Comparison of ENCODE assay signal across 13 mouse cellular contexts in genomic region chr19:22823491-22823981, GRCm38 (mm10).
DNase-seq lines count a peak whose midpoint lies in the region; ATAC-seq lines count a peak whose summit lies in the region.
"Had no signal": no experiment of that assay in that cellular context is flagged by ENCODE, and none has a peak within 500 bp of the region (broad histone marks: within the 10 kb centered on the region; RNA-seq: fewer than 3 reads in every experiment).

No protein-coding gene starts in this region.

- H3K36me3 ChIP-seq in forebrain, embryonic 11.5 days (ENCODE audit: control insufficient read depth, insufficient read depth, low read length): no peaks in the 10 kb centered on the region
- no peaks in the 10 kb centered on the region for H3K36me3 ChIP-seq in midbrain, embryonic 13.5 days
- H3K36me3 ChIP-seq in heart, embryonic 11.5 days (ENCODE audit: control insufficient read depth, insufficient read depth, low read length): no peaks in the 10 kb centered on the region
- H3K36me3 ChIP-seq: stomach, embryonic 15.5 days had no signal

- 0 out of 2 replicates have a peak overlapping the region, but pooled peaks have one; percentile 7 for H3K27ac ChIP-seq in forebrain, embryonic 11.5 days (ENCODE audit: low read depth, low read length)
- no peak overlapping the region for H3K27ac ChIP-seq in midbrain, embryonic 13.5 days
- H3K27ac ChIP-seq in heart, embryonic 11.5 days (ENCODE audit: low read depth, low read length): no peak overlapping the region
- H3K27ac ChIP-seq: stomach, embryonic 15.5 days had no signal

- peak; percentile 88 for ATAC-seq in forebrain, embryonic 11.5 days (replicated peaks; ENCODE audit: low FRiP score)
- peak; percentile 81 for ATAC-seq in midbrain, embryonic 13.5 days
- ATAC-seq in frontal cortex, adult (ENCODE audit: low TSS enrichment): no peak
- no peak for ATAC-seq in activated CD4-positive, CD25-positive, alpha-beta regulatory T cell, adult 4 months
- no peak for ATAC-seq in heart, embryonic 11.5 days (replicated peaks; ENCODE audit: insufficient number of reproducible peaks, low FRiP score, low TSS enrichment)
- ATAC-seq: Patski had no signal

- DNase-seq in ES-CJ7 (ENCODE audit: low read depth, low spot score) (peak; percentile 81), ZHBTc4 (ENCODE audit: low read depth, low spot score) (peak; percentile 95)
- DNase-seq in forebrain, embryonic 11.5 days (ENCODE audit: low spot score): peak; percentile 70
- DNase-seq: adrenal gland, postnatal 25 days; kidney, postnatal 36 days; lung, adult 2 months; thymus, postnatal 14 days had no signal

- H3K4me3 ChIP-seq in forebrain, embryonic 11.5 days (ENCODE audit: low read depth, low read length): no peak overlapping the region
- no peak overlapping the region for H3K4me3 ChIP-seq in midbrain, embryonic 13.5 days (replicated peaks)
- no peak overlapping the region for H3K4me3 ChIP-seq in heart, embryonic 11.5 days (ENCODE audit: low read depth, low read length)
- H3K4me3 ChIP-seq: stomach, embryonic 15.5 days had no signal

- H3K4me1 ChIP-seq in forebrain, embryonic 11.5 days (replicated peaks; ENCODE audit: control insufficient read depth, insufficient read depth, low read length): peaks cover 7% of the 10 kb centered on the region; the same call in 1 of the 2 replicates
- H3K4me1 ChIP-seq in midbrain, embryonic 13.5 days (replicated peaks): peaks cover 22% of the 10 kb centered on the region
- no peaks in the 10 kb centered on the region for H3K4me1 ChIP-seq in heart, embryonic 11.5 days (ENCODE audit: control insufficient read depth, insufficient read depth, low read length)
- H3K4me1 ChIP-seq: stomach, embryonic 15.5 days had no signal

- H3K9ac ChIP-seq in forebrain, embryonic 11.5 days (ENCODE audit: low read length): no peak overlapping the region
- no peak overlapping the region for H3K9ac ChIP-seq in midbrain, embryonic 13.5 days (replicated peaks)
- no peak overlapping the region for H3K9ac ChIP-seq in heart, embryonic 11.5 days (ENCODE audit: low read depth, low read length)
- H3K9ac ChIP-seq: stomach, embryonic 15.5 days had no signal

- H3K4me2 ChIP-seq in forebrain, embryonic 11.5 days (ENCODE audit: low read depth, low read length, severe bottlenecking): 0 out of 2 replicates have a peak overlapping the region, but pooled peaks have one; percentile 18
- peak overlapping the region; percentile 20; the same call in 1 of the 2 replicates for H3K4me2 ChIP-seq in midbrain, embryonic 13.5 days (replicated peaks)
- H3K4me2 ChIP-seq in heart, embryonic 11.5 days: no peak overlapping the region
- H3K4me2 ChIP-seq: stomach, embryonic 15.5 days had no signal

- H3K27me3 ChIP-seq in forebrain, embryonic 11.5 days (ENCODE audit: control insufficient read depth, insufficient read depth, low read length): no peaks in the 10 kb centered on the region
- peaks cover 24% of the 10 kb centered on the region for H3K27me3 ChIP-seq in midbrain, embryonic 13.5 days
- H3K27me3 ChIP-seq in heart, embryonic 11.5 days (ENCODE audit: control insufficient read depth, insufficient read depth, low read length): no peaks in the 10 kb centered on the region
- H3K27me3 ChIP-seq: Patski; stomach, embryonic 15.5 days had no signal

- H3K9me3 ChIP-seq in forebrain, embryonic 11.5 days (ENCODE audit: control insufficient read depth, low read length): no peaks in the 10 kb centered on the region
- no peaks in the 10 kb centered on the region for H3K9me3 ChIP-seq in midbrain, embryonic 13.5 days
- no peaks in the 10 kb centered on the region for H3K9me3 ChIP-seq in heart, embryonic 11.5 days (replicated peaks; ENCODE audit: control insufficient read depth, low read length)
- H3K9me3 ChIP-seq: stomach, embryonic 15.5 days had no signal

- WGBS in forebrain, embryonic 11.5 days: 18% methylated on average over 9 of the region's 9 CpGs
- 13% methylated on average over 9 of the region's 9 CpGs for WGBS in midbrain, embryonic 13.5 days
- WGBS in heart, embryonic 11.5 days (ENCODE audit: insufficient replicate concordance): 77% methylated on average over 9 of the region's 9 CpGs

Comparison
In these comparisons a context has a peak if more than half of its experiments do, and no peak if none do; other contexts are left out.
1. ATAC-seq: peak in forebrain, embryonic 11.5 days (single experiment) and midbrain, embryonic 13.5 days (single experiment); none in frontal cortex, adult (single experiment), activated CD4-positive, CD25-positive, alpha-beta regulatory T cell, adult 4 months (single experiment) and heart, embryonic 11.5 days (single experiment).
2. Peak in every context shown above with its lines, with median percentiles within 50 percentile points of each other: DNase-seq.